Mouse (Mus musculus) megakaryocyte, embryonic 14.5 days (primary cell): ENCODE measurements around the gene Krtcap2.

Experiments
- FLI1 ChIP-seq: IDR thresholded peaks from 2 replicates; pipeline ENCODE4 v1.6.1; 2012; ENCODE audit warnings: low read length, inconsistent platforms, mixed read lengths
- GATA1 ChIP-seq: IDR thresholded peaks from 3 replicates; pipeline ENCODE4 v1.6.1; 2012; ENCODE audit warnings: mixed read lengths, low read length, inconsistent platforms, borderline replicate concordance

DNA sequence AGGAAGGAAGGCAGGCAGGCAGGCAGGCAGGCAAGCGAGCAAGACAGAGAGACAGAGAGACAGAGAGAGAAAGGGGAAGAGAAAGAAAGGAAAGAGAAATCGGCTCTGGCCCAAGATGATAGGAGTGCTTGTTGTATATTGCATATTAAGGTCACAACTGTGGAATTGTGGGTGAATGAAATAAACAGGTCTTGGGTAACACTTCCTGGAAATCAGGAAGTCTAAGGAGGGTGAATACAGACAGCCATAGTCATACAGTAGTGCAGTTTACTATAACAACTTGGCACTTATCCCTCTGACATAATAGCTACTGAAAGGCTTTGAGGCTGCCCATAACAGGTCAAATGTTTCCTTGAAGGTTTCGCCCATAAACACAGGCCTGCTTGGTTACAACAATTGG lies 45.9 kb upstream of the Krtcap2 start:
- TF ChIP-seq GATA1, result no peak
- no peak for TF ChIP-seq FLI1
